Mouse (Mus musculus) macrophage (primary cell): ENCODE data around the gene Zfp217. TPM values are rescaled to one million over a fixed set of nuclear protein-coding genes. Genes with fewer than 3 reads are reported as not detected.

ENCODE experiments used
- H3K27ac ChIP-seq: fragments of 350-480 bp; formaldehyde crosslinking; 2 replicates; pipeline ENCODE4 v1.9.0; 2021
- H3K36me3 ChIP-seq: fragments of 350-480 bp; formaldehyde crosslinking; 2 replicates; pipeline ENCODE4 v1.9.0; 2021; ENCODE audit errors: inconsistent target
- H3K4me3 ChIP-seq: fragments of 350-480 bp; formaldehyde crosslinking; 2 replicates; pipeline ENCODE4 v1.9.0; 2021; ENCODE audit errors: inconsistent target
- H3K79me2 ChIP-seq: fragments of 350-480 bp; formaldehyde crosslinking; 2 replicates; pipeline ENCODE4 v1.9.0; 2021; ENCODE audit errors: inconsistent target
- WGBS: methylation state at CpG from one replicate; pipeline ENCODE4 v1.1.7; 2026; ENCODE audit warnings: inconsistent platforms; ENCODE audit not compliant: missing documents; 5-methylcytosine and 5-hydroxymethylcytosine counted together
- polyA plus RNA-seq: library from polyadenylated mRNA; stranded (reverse); fragments of 250-400 nt; gene quantifications from 3 replicates; pipeline ENCODE4 v1.2.4, GENCODE M21; 2018; ENCODE audit warnings: inconsistent platforms

Zfp217 gene
- polyA plus RNA-seq, 1 experiment from 2014 or later, result 16.9 TPM

- Histone ChIP-seq H3K79me2 (peaks cover 31% of the 10 kb centered on the region), H3K36me3 (no peaks in the 10 kb centered on the region), H3K4me3 (peak overlapping the region; percentile 54), H3K27ac (peak overlapping the region; percentile 91)
- WGBS, result under 1% methylated on average over 23 of the region's 28 CpGs
These were observed 14.7 kb downstream of the Zfp217 start for GRCm38 (mm10) chr2:170133093-170133731.

GRCm38 (mm10) chr2:170132716-170133092, 15.2 kb downstream of the Zfp217 start:
- H3K36me3 ChIP-seq, result no peaks in the 10 kb centered on the region
- WGBS, result 0% methylated on average over 2 of the region's 3 CpGs
- H3K4me3 ChIP-seq, result peak overlapping the region; percentile 54
- H3K79me2 ChIP-seq, result peaks cover 36% of the 10 kb centered on the region
- H3K27ac ChIP-seq, result peak overlapping the region; percentile 91

GRCm38 (mm10) chr2:170131981-170132460, 15.9 kb downstream of the Zfp217 start:
- Histone ChIP-seq H3K79me2 (peaks cover 43% of the 10 kb centered on the region), H3K27ac (peak overlapping the region; percentile 91), H3K36me3 (no peaks in the 10 kb centered on the region), H3K4me3 (peak overlapping the region; percentile 54)
- 2% methylated on average over 10 of the region's 10 CpGs for WGBS

- H3K36me3 ChIP-seq, result no peaks in the 10 kb centered on the region
- H3K4me3 ChIP-seq, result peak overlapping the region; percentile 73
- under 1% methylated on average over 59 of the region's 122 CpGs for WGBS
- H3K79me2 ChIP-seq, result peaks cover 53% of the 10 kb centered on the region
- peak overlapping the region; percentile 91 for H3K27ac ChIP-seq
These were observed 16.9 kb downstream of the Zfp217 start for GRCm38 (mm10) chr2:170130780-170131645.

- Histone ChIP-seq H3K36me3 (no peaks in the 10 kb centered on the region), H3K79me2 (peaks cover 62% of the 10 kb centered on the region), H3K27ac (peak overlapping the region; percentile 88), H3K4me3 (peak overlapping the region; percentile 73)
- WGBS, result under 1% methylated on average over 39 of the region's 48 CpGs
These were observed 17.8 kb downstream of the Zfp217 start for GRCm38 (mm10) chr2:170129923-170130779.

- peak overlapping the region; percentile 73 for H3K4me3 ChIP-seq
- peaks cover 70% of the 10 kb centered on the region for H3K79me2 ChIP-seq
- WGBS, result 0% methylated on average over 5 of the region's 5 CpGs
- peak overlapping the region; percentile 88 for H3K27ac ChIP-seq
- no peaks in the 10 kb centered on the region for H3K36me3 ChIP-seq
These were observed 18.5 kb downstream of the Zfp217 start for GRCm38 (mm10) chr2:170129248-170129922.

- H3K79me2 ChIP-seq, result peaks cover 77% of the 10 kb centered on the region
- H3K27ac ChIP-seq, result peak overlapping the region; percentile 88
- H3K36me3 ChIP-seq, result no peaks in the 10 kb centered on the region
- WGBS, result 16% methylated on average over 7 of the region's 7 CpGs
- H3K4me3 ChIP-seq, result peak overlapping the region; percentile 73
These were observed 19.2 kb downstream of the Zfp217 start for GRCm38 (mm10) chr2:170128461-170129247.

GRCm38 (mm10) chr2:170127523-170127922, 20.4 kb downstream of the Zfp217 start:
- WGBS, result 19% methylated on average over 3 of the region's 3 CpGs
- Histone ChIP-seq H3K36me3 (no peaks in the 10 kb centered on the region), H3K4me3 (no peak overlapping the region), H3K27ac (peak overlapping the region; percentile 88; the same call in 1 of the 2 replicates), H3K79me2 (peaks cover 83% of the 10 kb centered on the region)

- H3K27ac ChIP-seq, result no peak overlapping the region
- H3K4me3 ChIP-seq, result no peak overlapping the region
- H3K36me3 ChIP-seq, result no peaks in the 10 kb centered on the region
- WGBS, result 20% methylated on average over 1 of the region's 1 CpGs
- H3K79me2 ChIP-seq, result peaks cover 92% of the 10 kb centered on the region
These were observed 21.6 kb downstream of the Zfp217 start for GRCm38 (mm10) chr2:170126266-170126665.

- 83% methylated on average over 7 of the region's 7 CpGs for WGBS
- Histone ChIP-seq H3K4me3 (no peak overlapping the region), H3K79me2 (peaks cover 100% of the 10 kb centered on the region), H3K27ac (no peak overlapping the region), H3K36me3 (peaks cover 33% of the 10 kb centered on the region; the same call in 1 of the 2 replicates)
These were observed 25.7 kb downstream of the Zfp217 start for GRCm38 (mm10) chr2:170122197-170122596.

- Histone ChIP-seq H3K4me3 (no peak overlapping the region), H3K27ac (no peak overlapping the region), H3K36me3 (peaks cover 41% of the 10 kb centered on the region), H3K79me2 (peaks cover 100% of the 10 kb centered on the region)
- 85% methylated on average over 19 of the region's 19 CpGs for WGBS
These were observed 27.5 kb downstream of the Zfp217 start for GRCm38 (mm10) chr2:170120139-170121027.

- no peak overlapping the region for H3K4me3 ChIP-seq
- 40% methylated on average over 4 of the region's 4 CpGs for WGBS
- peaks cover 77% of the 10 kb centered on the region for H3K36me3 ChIP-seq
- H3K27ac ChIP-seq, result no peak overlapping the region
- peaks cover 100% of the 10 kb centered on the region for H3K79me2 ChIP-seq
These were observed 31.1 kb downstream of the Zfp217 start for GRCm38 (mm10) chr2:170116704-170117281.
